Mouse (Mus musculus) frontal cortex, postnatal 14 days (tissue): ENCODE measurements around the gene Nrsn2.
"Not testable (repeated sequence)": the region's sequence is repeated elsewhere in the genome, so short reads cannot be mapped to it uniquely, and the experiment has no call there.

Experiments used
- DNase-seq, 2 experiments: peaks; one replicate each; pipeline ENCODE4 v3.0.0; 2022; ENCODE audit warnings: low spot score in 2 of 2

Gene Nrsn2

DNA sequence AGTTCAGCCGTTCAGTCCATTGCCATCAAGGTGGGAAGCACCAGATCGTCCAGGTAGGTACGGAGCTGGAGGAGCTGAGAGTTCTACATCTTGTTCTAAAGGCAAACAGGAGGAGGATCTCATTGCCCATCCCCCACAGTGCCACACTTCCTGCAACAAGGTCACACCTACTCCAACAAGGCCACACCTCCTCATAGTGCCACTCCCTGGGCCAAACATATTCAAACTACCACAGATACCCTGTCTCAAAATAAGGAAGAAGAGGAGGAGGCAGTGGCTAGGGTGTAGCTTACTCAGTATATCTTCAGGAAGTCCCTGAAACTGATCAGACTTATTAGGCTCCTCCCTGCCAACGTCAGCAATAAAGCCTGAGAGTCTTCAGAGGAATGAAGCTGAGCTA, 7.8 kb upstream of the Nrsn2 start:
- no peak for DNase-seq

DNA sequence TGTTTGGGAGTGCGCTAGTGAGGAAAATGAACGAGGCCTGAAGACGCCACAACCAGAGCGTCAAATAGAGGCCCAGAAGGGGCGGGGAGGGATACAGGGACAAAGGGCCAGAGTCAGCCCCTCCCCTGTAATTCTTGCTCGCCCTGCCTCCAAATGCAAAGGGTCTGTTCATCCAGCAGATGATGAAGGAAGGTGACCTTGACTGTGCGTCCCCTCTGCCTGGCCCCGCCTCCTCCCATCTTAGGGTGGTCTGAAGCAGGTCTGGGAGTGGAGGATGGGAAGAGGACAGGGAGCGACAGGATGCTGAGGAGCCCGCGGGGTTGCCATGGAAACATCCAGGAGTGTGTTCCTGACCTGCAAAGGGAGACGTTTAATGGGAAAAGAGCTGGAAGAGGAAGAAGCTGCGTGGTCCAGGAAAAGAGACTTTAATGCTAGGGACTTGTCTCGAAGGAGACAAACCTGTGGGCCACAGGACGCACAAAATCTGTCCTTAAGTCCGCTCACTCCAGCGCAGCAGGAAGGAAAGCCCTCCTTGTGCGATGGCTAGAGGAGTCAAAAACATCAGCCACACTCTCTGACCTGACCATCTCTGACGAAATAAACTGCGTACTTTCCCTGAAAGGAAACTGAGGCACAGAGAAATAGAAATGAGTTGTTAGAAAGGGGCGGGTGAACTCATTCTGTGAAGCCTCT, 640 bp downstream of the Nrsn2 start:
- no peak for DNase-seq

DNA sequence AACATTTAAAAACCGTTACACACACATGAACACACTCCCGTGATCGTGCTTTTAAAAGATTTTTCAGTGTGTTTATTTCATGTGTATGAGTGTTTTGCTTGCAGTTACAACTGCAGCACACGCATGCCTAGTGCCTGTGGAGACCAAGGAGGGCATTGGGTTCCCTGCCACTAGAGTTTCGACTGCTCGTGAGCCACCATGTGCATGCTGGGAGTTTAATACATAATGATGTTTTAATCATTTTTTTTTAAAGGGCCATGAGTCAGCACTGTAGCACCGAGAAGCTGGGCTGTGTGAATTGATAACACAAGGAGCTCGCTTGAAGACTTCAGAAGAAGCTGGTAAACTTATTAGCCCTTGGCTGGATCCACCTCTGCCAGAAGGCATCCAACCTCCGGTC, 2.9 kb downstream of the Nrsn2 start:
- no peak for DNase-seq

DNA sequence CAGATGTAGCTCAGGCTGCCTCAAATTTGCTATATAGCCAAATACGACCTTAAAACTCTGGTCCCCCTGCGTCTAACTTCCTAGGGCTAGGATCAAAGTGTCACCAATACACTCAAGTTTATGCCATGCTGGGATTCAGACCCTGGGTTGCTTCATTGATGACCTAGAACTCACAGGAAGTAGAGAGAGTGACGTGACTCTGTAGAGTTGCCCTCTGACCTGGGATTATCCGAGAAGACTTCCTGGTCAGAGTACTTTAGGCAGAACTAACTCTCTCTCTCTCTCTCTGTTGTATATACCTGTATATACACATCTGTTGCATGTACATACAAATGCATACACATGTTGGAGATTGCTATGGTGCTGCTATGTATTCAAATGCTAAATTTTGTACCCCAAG, 3.8 kb downstream of the Nrsn2 start:
- no peak for DNase-seq

DNA sequence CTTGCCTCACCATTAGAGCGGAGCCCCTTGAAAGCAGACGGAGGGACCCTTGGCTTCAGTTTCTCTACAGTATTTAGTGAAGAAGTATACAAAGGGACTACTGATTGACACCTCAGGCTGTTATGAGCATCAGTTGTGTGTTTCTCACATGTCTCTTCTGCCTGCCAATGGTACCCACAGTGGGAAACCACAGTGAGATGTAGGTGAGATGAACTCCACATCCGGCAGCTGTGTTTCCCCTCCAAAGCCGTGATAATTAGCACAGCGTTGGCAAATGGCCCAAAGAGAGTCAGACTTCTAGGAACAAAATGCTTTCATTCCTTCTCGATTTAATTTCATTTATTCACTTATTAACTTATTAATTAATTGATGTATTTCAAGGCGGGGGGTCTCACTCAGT, 4.3 kb downstream of the Nrsn2 start:
- DNase-seq, result no peak

DNA sequence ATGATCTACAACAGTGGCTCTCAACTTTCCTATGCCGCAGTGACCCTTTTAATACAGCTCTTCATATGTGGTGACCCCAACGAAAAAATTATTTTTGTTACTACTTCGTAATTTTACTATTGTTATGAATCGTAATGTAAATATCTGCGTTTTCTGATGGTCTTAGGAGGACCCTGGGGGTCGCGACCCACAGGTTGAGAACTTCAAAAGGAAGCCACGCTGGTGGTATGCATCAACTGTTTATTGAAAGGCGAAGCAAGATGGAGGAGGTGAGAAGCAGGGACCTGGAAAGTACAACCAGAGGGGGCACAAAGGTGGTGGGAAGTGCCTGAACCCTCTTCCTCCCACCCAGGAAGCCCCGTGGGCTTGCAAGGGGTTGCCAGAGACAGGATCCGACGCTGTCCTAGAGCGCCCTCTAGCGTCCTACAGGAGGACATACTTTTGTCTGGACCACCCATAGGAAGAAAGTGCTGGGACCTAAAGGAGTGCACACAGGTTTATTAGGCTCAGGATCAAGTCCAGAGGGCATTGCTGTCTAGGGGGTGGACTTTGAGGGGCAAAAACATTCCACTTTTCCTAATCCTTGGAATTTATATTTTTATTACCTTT, 7.8 kb downstream of the Nrsn2 start:
- DNase-seq, result no peak

DNA sequence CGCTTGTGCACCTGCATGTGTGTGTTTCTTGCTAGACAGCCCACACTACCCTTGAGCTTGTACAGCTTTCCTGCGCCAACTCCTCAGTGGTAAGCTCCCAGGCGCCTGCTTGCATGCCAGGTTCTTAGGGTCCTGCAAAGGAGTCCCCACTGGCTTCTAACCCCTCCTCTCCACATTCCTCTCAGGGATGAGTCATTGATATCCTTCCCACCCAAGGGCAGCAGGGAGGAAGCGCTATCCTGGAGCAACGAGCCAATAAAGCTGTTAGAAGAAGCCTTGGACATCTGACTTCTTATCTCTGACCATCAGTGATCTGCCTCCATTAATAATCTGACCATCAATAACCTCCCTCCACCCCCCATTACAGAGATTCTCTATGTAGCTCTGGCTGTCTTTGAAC, 8.5 kb downstream of the Nrsn2 start:
- DNase-seq, result no peak

DNA sequence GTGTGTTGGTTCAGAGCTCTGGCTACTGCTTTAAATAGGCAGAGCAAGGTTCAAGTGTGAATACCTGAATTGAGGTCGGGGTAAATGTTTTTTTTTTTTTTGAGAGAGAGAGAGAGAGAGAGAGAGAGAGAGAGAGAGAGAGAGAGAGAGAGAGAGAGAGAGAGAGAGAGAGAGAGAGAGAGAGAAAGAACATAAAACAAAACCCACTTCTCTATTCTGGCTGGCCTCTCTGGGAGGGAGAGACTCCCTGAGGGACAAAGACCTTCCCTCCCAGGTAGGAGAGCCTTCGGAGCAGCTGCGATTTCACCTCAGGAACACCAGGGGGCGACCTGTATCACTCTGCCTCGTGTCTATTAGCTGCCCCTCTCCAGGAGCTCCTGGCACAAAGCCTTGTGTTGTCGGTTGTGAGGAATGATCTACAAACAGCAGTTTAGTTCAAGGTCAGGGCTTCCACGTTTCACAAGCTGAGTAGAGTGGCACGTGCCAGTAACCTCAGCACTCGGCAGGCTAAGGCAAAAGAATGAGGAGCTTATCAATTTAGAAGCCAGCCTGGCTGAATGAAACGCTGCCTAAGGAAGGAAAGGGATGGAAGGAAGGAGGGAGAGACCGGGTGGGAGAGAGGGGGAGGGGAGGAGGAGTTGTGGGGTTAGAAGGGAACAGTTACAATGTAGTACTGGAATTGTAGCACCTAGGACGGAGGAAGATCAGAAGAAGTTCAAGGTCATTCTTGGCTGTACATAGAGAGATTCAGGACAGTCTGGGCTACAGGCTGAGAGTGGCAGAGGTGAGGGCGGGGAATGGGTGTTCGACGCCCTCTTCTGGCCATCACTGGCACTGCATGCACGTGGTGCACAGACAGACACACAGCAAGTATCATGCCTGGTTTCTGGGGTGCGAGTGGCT, 12.9 kb downstream of the Nrsn2 start:
- peak; percentile 39 to 63 for DNase-seq

DNA sequence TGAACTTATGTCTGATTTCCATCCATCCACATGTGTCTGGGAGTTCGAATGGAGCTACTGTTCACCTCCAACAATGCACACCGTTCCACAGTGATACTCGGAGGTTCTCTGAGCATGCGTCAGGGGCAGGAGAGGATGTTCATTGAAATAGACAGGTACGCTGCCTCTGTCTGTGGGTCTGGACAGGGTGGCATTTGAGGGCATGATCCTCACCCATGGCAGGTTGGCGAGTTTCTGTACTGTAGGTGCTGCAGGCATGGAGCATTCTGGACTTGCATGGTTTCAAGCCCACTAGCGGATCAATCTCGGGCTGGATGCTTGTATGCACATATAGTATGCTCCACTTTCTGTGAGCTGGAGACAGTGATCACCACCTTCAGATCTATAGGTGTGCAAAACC, 15.2 kb downstream of the Nrsn2 start:
- DNase-seq, result no peak

DNA sequence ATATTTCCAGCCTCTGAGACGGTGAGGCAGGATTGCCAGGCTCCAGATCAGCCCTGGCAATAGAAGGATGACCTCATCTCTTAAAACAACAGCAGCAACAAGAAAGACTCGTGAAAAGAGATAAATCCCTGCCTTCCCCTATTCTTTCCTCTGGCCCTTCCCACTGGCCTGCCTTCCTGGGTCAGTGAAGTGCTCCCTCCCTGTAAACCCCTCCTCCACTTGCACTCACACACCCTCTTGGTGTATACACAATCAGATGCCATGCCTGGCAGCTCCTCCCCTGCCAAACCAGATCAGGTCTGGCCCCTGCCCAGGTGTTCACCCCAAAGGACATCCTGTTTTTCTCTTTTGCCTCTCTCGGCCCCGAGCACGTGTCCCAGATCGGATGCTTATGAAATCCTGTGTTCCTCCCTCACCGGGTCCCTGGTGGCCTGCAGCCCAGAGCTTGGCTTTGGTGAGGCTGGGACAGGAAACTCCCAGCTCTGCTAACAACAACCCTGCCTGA, 16.1 kb downstream of the Nrsn2 start:
- no peak for DNase-seq

DNA sequence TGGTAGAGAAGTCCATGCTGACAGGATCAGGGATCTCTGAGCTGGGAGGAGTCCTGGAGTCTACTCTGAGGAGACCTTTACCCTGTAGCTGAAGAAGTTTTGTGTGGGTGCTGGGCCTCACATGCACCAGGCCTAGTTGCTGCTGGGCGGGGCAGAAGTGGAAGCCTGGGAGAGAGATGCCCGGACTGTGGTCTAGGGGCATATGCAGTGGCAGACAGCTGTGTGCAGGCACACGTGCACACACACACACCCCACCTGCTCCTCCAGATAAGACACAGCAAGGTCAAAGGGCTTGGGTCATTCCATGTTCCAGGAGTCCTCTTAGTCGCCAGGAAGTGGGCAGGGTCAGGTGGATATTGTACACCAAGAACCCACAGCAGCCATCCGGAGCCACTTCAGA, 16.8 kb downstream of the Nrsn2 start:
- no peak for DNase-seq

DNA sequence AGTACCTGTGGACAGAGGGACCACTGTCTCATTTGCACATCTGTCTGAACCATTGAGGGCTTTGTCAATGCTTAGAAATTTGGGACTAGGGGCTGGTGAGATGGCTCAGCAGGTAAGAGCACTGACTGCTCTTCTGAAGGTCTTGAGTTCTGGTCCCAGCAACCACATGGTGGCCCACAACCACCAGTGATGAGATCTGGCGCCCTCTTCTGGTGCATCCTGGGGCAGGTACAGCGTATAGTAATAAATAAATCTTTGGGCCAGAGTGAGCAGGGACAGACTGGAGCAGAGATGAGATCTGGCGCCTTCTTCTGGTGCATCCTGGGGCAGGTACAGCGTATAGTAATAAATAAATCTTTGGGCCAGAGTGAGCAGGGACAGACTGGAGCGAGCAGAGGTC, 17.5 kb downstream of the Nrsn2 start:
- not testable (repeated sequence) for DNase-seq

DNA sequence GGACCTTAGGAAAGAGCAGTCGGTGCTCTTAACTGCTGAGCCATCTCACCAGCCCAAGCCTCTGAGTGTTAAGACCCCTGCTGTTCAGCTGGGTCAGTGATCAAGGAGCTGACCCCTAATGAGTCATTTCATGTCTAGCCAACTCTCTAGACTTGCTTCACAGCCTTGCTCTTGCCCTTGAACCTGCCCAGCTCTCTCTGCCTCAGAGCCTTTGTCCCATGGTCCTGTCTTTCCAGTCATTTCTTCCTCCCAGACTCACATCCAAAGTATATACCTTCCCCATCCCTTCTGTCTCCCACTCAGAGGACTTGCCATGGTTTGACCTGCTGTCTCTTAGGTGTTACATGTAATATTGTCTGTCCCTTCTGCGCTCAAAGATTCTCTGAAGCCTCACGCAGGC, 19.2 kb downstream of the Nrsn2 start:
- DNase-seq, result no peak

DNA sequence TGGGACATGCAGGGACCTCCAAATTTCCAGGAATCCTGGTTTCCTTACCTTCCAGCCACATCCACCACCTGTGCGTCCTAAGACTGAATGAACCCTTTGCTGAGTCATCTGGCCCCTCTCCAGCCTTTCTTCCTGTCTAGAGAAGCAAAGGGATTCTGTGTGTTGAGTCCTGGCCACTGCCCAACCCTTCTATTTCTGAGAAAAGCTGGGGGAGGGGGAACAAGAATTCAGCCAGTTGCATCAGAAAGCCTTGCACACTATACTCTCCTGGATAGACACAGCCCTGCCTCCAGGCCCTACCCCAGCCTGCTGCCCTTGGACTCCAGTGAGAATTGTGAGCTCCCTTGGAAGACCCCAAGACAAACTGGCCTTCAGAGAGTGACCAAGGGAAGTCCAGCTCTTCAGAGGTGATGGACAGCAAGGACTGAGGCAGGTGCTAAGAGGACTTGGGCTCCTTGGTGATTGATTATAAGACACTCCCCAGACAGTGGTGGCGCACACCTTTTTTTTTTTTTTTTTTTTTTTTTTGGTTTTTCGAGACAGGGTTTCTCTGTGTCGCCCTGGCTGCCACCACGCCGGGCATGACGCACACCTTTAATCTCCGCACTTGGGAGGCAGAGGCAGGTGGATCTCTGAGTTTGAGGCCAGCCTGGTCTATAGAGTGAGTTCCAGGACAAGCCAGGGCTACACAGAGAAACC, 26.4 kb downstream of the Nrsn2 start:
- no peak for DNase-seq

DNA sequence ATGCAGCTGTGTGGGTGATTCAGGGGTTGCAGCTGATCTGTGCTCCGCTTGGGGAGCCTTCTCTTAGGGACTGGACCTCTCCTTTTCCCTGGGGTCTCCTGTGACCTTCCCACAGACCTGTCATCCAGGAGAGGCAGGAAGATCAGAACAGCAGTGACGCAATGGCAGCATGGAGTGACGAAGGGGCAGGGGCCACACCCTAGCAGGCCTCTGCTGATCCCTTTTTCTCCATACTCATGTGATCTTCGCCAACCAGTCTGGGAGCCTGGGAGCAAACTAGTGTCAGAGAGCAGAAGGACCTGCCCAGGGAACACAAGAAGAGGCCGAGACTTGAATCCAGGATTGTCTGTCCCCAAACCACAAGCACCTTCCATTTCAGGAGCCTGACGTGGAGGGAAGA, 27.2 kb downstream of the Nrsn2 start:
- no peak for DNase-seq

DNA sequence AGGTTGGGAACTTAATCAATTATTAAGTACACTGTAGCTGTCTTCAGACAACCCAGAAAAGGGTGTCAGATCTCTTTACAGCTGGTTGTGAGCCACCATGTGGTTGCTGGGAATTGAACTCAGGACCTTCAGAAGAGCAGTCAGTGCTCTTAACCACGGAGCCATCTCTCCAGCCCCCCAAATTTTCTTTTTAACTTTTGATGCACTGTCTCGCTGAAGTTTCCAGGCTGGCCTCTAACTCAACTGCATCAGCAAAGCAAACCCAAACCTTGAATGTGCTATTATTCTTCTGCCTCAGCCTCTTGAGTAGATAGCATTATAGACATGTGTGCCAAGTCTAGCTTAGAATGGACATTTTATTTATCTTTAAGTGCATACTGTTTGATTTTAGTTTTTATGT, 28.7 kb downstream of the Nrsn2 start:
- no peak for DNase-seq

DNA sequence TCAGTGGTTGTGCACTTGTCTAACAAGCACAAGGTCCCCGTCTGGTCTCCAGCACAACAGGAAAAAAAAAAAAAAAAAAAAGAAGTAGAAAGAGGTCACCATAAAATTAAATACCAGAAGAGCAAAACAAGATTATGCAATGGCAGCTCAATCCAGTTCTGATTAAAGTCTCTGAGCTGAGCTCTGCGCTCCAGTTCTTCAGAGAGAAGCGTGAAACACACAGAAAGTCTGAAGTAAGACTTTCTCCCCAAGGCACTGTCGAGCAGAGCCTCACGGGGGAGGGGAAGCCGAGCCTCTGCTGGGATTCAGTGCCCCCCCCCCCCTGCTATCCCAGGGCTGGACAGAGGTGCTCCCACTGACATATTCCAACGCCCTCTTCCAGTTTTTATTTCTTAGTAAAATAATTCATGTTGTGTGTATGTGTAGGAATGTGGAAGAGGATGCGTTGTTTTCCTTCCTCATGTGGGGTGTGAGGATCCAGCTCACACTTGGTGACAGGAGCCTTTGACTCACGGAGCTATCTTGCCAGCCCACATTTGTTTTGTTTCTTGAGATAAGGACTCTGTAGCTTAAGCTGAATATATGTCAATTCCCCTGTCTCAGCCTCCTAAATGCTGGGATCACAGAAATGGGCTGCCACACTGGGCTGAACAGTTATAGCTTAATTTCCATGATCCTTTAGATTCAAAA, 29.5 kb downstream of the Nrsn2 start:
- no peak for DNase-seq

DNA sequence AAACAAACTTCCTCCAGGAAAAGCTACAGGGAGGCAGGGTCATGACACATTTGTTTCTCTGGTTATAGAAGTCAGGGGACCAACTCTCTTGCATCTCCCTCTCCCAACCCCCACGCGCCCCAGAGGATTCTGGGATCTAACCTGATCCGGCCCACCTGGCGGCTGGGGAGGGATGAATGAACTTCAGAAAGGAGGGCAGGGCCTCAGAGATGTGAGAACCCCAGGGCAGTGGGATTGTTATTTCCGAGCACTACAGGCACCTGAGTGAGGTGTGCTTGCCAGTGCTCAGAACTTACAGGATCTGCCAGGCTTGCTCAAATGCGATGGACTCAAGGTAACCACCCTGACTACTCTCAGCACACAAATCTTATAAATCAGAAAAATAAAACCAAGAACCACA, 31.0 kb downstream of the Nrsn2 start:
- no peak for DNase-seq

DNA sequence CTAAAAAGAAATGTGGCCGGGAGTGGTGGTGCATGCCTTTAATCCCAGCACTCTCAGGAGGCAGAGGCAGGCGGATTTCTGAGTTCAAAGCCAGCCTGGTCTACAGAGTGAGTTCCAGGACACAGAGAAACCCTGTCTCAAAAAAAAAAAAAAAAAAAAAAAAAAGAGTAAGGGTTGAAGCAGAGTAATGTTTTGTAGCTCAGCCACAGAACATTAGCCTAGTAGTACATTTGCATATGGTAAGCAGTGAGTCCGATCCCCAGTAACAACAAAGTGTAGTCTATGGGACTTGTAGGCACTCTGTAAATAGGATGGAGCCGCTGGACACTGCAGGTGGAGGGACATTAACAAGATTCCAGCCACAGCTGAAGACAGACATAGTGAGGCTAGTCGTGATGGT, 31.5 kb downstream of the Nrsn2 start:
- DNase-seq, result no peak

DNA sequence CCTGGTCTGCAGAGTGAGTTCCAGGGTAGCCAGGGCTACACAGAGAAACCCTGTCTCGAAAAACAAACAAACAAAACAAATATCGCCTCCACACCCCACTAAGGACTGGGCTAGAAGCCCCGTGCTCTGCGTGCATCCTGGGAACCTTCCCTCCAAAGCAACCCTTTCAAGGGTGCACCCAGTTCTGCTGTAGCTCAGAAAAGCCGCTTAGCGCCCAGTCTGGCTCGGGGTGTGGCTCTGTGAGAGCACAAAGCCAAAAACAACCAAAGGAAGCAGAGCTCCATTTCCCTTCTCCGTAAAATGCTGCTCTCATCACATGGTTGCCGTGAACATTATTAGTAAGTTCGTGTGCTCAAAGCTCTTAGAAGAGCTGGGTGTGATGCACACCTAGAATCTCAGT, 32.1 kb downstream of the Nrsn2 start:
- no peak for DNase-seq
